Mouse (Mus musculus): ENCODE data around the gene S100a7a.

DNA sequence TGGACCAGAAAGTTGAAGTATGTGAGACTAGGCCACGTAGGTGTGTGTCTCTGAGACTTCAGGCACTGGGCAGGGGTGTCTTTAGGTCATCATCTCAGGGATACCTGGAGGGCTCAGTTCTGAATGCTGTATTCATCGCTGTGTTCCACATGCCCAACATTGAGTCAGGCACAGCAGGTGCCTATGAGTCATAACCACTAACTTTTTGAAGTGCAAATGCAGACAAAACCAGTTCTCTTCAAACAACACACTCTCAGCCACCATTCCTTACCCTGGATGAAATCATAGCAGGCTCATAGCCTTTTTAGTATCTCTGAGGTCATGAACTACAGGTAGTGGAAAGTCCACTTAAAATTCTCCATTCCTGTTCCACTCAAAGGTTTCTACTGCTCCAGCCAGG, 24.5 kb upstream of the S100a7a start:
- TF ChIP-seq CTCF (IDR thresholded peaks at IDR 0.05; ENCODE audit: low read depth, low read length) (no peak), POLR2A (IDR thresholded peaks at IDR 0.05; ENCODE audit: insufficient read depth, low read length) (no peak)
